Mouse (Mus musculus): Measurements from ENCODE around the gene Spata31d1a. TPM values are rescaled to one million over a fixed set of nuclear protein-coding genes. Genes with fewer than 3 reads are reported as not detected.
A peak's percentile ranks its signal among the peaks of the same experiment; 100 is the strongest.
"Not testable (repeated sequence)": the region's sequence is repeated elsewhere in the genome, so short reads cannot be mapped to it uniquely, and the experiment has no call there.

Spata31d1a gene
- polyA plus RNA-seq, 1 experiment from 2014 or later, result 0.41 TPM

DNA sequence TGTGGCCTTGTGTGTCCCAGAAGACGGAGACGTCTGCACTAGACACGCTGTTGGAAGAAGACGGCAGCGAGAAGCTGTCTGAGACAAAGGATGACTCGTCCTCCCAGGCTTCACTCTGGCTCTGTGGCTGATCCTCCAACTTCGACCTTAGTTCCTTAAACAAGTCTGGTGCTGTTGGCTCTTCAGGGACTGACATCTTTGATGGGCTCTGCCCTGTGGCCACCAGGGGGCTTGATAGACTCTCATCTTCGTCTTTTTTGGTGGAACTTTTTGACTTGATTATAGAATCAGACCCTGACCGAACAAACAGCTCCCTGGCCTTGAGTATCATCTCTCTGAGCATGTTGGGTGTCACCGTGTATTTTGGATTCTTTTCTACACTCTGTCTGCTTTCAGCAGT, 31.6 kb upstream of the Spata31d1a start:
- no peaks in the 10 kb centered on the region for H3K27me3 ChIP-seq (replicated peaks; ENCODE audit: insufficient read depth, low read length)
- TF ChIP-seq EP300 (IDR thresholded peaks at IDR 0.05) (no peak), CTCF (IDR thresholded peaks at IDR 0.05) (peak; percentile 60)
- ATAC-seq, result 0 out of 2 replicates have a peak, but pooled peaks have one; percentile 23
- H3K36me3 ChIP-seq (ENCODE audit: insufficient read depth, low read length), result no peaks in the 10 kb centered on the region
- H3K4me2 ChIP-seq (replicated peaks; ENCODE audit: low read depth, low read length), result no peak overlapping the region
- no peak overlapping the region for H3K9ac ChIP-seq (replicated peaks; ENCODE audit: low read depth)
- peak; percentile 39 for DNase-seq (ENCODE audit: low spot score)
- no peaks in the 10 kb centered on the region for H3K9me3 ChIP-seq (ENCODE audit: low read length)
- H3K4me1 ChIP-seq (ENCODE audit: insufficient read depth, low read depth, low read length), result no peaks in the 10 kb centered on the region
- H3K4me3 ChIP-seq (ENCODE audit: low read depth, low read length), result no peak overlapping the region
- WGBS, result 71% methylated on average over 10 of the region's 10 CpGs
- H3K27ac ChIP-seq (ENCODE audit: low read length), result no peak overlapping the region

DNA sequence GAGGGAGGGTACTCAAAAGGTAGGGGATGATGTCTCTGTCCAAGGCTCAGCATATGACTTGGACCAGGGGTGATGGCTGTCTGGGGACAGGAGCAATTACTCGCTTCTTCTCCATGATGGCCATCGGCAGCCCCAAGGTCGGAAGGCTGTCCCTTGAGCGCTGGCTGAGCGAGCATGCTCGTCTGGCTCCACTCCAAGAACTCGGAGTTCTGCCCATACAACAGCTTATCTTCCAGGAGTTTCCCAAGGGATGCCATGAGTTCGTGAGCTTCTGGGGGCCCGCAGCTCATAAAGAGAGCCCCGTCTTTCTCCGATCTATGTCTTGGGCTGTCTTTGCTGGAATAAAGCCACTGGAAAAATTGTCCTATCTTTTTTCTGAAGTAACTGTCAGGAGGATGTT, 31.0 kb upstream of the Spata31d1a start:
- Histone ChIP-seq H3K4me2 (replicated peaks; ENCODE audit: low read depth, low read length) (no peak overlapping the region), H3K36me3 (ENCODE audit: insufficient read depth, low read length) (no peaks in the 10 kb centered on the region), H3K9ac (replicated peaks; ENCODE audit: low read depth) (no peak overlapping the region), H3K27ac (ENCODE audit: low read length) (no peak overlapping the region), H3K4me3 (ENCODE audit: low read depth, low read length) (no peak overlapping the region), H3K4me1 (ENCODE audit: insufficient read depth, low read depth, low read length) (no peaks in the 10 kb centered on the region), H3K27me3 (replicated peaks; ENCODE audit: insufficient read depth, low read length) (no peaks in the 10 kb centered on the region), H3K9me3 (ENCODE audit: low read length) (no peaks in the 10 kb centered on the region)
- peak; percentile 33 for DNase-seq (ENCODE audit: low spot score)
- ATAC-seq, result no peak
- WGBS, result 70% methylated on average over 11 of the region's 11 CpGs
- TF ChIP-seq CTCF (IDR thresholded peaks at IDR 0.05), result no peak
- no peak for TF ChIP-seq EP300 (IDR thresholded peaks at IDR 0.05)

DNA sequence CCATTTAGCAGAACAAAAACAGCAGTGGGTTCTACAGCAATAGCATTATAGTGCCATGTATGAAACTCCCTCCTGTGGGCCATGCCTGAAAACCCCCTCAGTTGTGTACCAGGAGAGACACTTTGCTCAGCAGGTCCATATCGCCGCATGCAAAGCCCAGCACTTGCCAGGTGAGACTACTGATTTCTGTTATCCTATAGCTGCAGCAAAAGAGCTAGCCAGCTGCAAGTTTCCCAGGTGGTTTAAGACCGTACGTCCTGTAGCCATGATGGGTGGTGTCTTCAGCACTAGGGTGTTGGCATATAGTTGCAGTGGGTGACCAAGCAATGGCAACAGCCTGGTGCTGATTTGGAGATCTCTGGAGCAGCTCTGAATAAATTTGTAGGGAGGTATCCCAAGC, 29.3 kb upstream of the Spata31d1a start:
- Histone ChIP-seq H3K9me3 (ENCODE audit: low read length) (no peaks in the 10 kb centered on the region), H3K9ac (replicated peaks; ENCODE audit: low read depth) (no peak overlapping the region), H3K4me3 (ENCODE audit: low read depth, low read length) (no peak overlapping the region), H3K27ac (ENCODE audit: low read length) (no peak overlapping the region), H3K4me2 (replicated peaks; ENCODE audit: low read depth, low read length) (no peak overlapping the region), H3K27me3 (replicated peaks; ENCODE audit: insufficient read depth, low read length) (no peaks in the 10 kb centered on the region), H3K36me3 (ENCODE audit: insufficient read depth, low read length) (no peaks in the 10 kb centered on the region), H3K4me1 (ENCODE audit: insufficient read depth, low read depth, low read length) (no peaks in the 10 kb centered on the region)
- ATAC-seq (no peak), DNase-seq (ENCODE audit: low spot score) (no peak)
- 87% methylated on average over 4 of the region's 4 CpGs for WGBS
- TF ChIP-seq EP300 (IDR thresholded peaks at IDR 0.05) (no peak), CTCF (IDR thresholded peaks at IDR 0.05) (no peak)

DNA sequence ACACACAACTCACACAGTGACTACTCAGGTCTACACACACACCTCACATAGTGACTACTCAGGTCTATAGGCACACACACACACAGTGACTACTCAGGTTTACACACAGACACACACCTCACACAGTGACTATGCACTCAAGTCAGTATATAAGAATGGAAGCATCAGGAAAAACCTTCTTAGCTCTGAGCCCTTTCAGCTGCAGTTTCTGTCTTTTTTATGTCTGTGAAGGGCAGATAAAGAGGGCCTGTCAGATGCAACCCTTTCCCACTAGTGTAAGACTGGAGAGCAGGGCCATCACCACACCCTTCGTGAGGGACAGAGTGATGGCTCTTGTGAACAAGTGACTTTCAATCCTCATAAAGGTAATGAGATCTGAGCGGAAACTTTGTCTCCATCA, 28.3 kb upstream of the Spata31d1a start:
- H3K36me3 ChIP-seq (ENCODE audit: insufficient read depth, low read length), result no peaks in the 10 kb centered on the region
- WGBS, result 78% methylated on average over 2 of the region's 2 CpGs
- DNase-seq (ENCODE audit: low spot score) (no peak), ATAC-seq (no peak)
- TF ChIP-seq CTCF (IDR thresholded peaks at IDR 0.05) (no peak), EP300 (IDR thresholded peaks at IDR 0.05) (no peak)
- no peaks in the 10 kb centered on the region for H3K4me1 ChIP-seq (ENCODE audit: insufficient read depth, low read depth, low read length)
- no peak overlapping the region for H3K27ac ChIP-seq (ENCODE audit: low read length)
- no peak overlapping the region for H3K9ac ChIP-seq (replicated peaks; ENCODE audit: low read depth)
- H3K27me3 ChIP-seq (replicated peaks; ENCODE audit: insufficient read depth, low read length), result no peaks in the 10 kb centered on the region
- no peak overlapping the region for H3K4me3 ChIP-seq (ENCODE audit: low read depth, low read length)
- H3K9me3 ChIP-seq (ENCODE audit: low read length), result no peaks in the 10 kb centered on the region
- H3K4me2 ChIP-seq (replicated peaks; ENCODE audit: low read depth, low read length), result no peak overlapping the region

DNA sequence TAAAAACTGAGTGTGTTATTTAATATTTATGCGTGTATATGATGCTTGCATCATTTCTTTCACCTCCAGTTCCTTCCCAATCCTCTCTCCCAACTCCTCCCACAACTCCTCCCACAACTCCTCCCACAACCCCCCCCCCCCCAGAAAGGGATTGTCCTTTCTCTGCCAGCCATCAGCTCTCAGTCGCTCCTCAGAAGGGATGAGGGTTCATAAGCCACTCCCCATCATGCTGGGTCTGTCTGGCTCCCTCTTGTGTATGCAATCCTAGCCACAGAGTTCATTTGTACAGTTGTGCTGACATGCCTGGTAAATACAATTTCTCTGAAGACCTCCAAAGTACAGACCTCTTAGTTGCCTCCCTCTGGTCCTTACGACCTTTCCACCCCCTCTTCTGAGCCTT, 25.1 kb upstream of the Spata31d1a start:
- H3K9ac ChIP-seq (replicated peaks; ENCODE audit: low read depth), result no peak overlapping the region
- H3K4me1 ChIP-seq (ENCODE audit: insufficient read depth, low read depth, low read length), result no peaks in the 10 kb centered on the region
- no peak overlapping the region for H3K27ac ChIP-seq (ENCODE audit: low read length)
- H3K4me3 ChIP-seq (ENCODE audit: low read depth, low read length), result no peak overlapping the region
- no peaks in the 10 kb centered on the region for H3K36me3 ChIP-seq (ENCODE audit: insufficient read depth, low read length)
- H3K27me3 ChIP-seq (replicated peaks; ENCODE audit: insufficient read depth, low read length), result no peaks in the 10 kb centered on the region
- H3K4me2 ChIP-seq (replicated peaks; ENCODE audit: low read depth, low read length), result no peak overlapping the region
- 21% methylated on average over 3 of the region's 3 CpGs for WGBS
- peak; percentile 86 for ATAC-seq
- H3K9me3 ChIP-seq (ENCODE audit: low read length), result no peaks in the 10 kb centered on the region
- DNase-seq (ENCODE audit: low spot score), result peak; percentile 80
- TF ChIP-seq CTCF (IDR thresholded peaks at IDR 0.05), result peak; percentile 58
- TF ChIP-seq EP300 (IDR thresholded peaks at IDR 0.05), result no peak

DNA sequence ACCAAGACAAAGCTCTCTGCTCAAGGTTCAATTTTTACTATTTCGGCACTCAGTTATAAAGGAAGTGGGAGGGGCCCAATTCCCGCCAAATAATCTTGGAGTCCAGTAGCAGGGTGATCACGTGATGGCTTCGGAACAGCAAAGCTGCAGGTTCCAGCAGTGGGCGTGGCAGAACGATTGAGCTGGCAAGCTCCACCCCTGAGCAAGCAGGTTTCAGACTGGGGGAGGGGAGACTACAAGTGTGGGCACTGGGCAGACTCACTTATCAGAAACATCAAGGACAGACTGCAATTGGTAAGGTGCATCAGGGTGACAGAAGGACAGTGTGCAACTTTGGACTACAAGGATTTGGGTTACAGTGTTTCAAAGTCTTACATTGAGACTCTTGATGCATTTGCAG, 24.2 kb upstream of the Spata31d1a start:
- H3K4me2 ChIP-seq (replicated peaks; ENCODE audit: low read depth, low read length); H3K36me3 ChIP-seq (ENCODE audit: insufficient read depth, low read length); ATAC-seq; H3K9me3 ChIP-seq (ENCODE audit: low read length); H3K9ac ChIP-seq (replicated peaks; ENCODE audit: low read depth); H3K27me3 ChIP-seq (replicated peaks; ENCODE audit: insufficient read depth, low read length); H3K4me1 ChIP-seq (ENCODE audit: insufficient read depth, low read depth, low read length); H3K4me3 ChIP-seq (ENCODE audit: low read depth, low read length); DNase-seq (ENCODE audit: low spot score); H3K27ac ChIP-seq (ENCODE audit: low read length): not testable (repeated sequence)
- WGBS, result 14% methylated on average over 5 of the region's 6 CpGs

DNA sequence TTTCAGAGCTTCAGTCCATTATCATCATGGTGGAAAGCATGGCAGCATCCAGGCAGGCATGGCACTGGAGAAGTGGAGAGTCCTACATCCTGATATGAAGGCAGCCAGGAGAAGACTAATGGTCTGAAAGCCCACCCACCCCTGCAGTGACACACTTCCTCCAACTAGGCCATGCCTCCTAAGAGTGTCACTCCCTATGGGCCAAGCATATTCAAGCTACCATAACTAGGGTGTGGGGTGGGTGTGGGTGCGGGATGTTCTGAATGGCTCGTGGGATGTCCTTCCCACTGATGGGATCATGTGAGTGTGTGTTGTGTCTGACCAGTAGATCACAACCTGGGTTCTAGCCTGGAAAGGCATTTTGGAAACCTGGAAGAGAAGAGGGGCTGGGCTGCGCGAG, 23.8 kb upstream of the Spata31d1a start:
- Histone ChIP-seq H3K4me2 (replicated peaks; ENCODE audit: low read depth, low read length) (no peak overlapping the region), H3K27me3 (replicated peaks; ENCODE audit: insufficient read depth, low read length) (no peaks in the 10 kb centered on the region), H3K9ac (replicated peaks; ENCODE audit: low read depth) (no peak overlapping the region), H3K27ac (ENCODE audit: low read length) (no peak overlapping the region), H3K9me3 (ENCODE audit: low read length) (no peaks in the 10 kb centered on the region), H3K36me3 (ENCODE audit: insufficient read depth, low read length) (no peaks in the 10 kb centered on the region), H3K4me3 (ENCODE audit: low read depth, low read length) (no peak overlapping the region), H3K4me1 (ENCODE audit: insufficient read depth, low read depth, low read length) (no peaks in the 10 kb centered on the region)
- DNase-seq (ENCODE audit: low spot score) (no peak), ATAC-seq (no peak)
- 80% methylated on average over 2 of the region's 4 CpGs for WGBS
- TF ChIP-seq EP300 (IDR thresholded peaks at IDR 0.05) (no peak), CTCF (IDR thresholded peaks at IDR 0.05) (no peak)
